Mouse (Mus musculus) small intestine, adult 2 months (tissue): ENCODE results near the gene Npw. TPM values are rescaled to one million over a fixed set of nuclear protein-coding genes. Genes with fewer than 3 reads are reported as not detected.

Experiments
- H3K27ac ChIP-seq: fragments of 200-500 bp; 2 replicates; pipeline ENCODE4 v1.5.1; 2012; ENCODE audit warnings: low read depth, low read length, control low read depth, inconsistent platforms; ENCODE audit not compliant: insufficient read depth
- H3K27me3 ChIP-seq: fragments of 200-500 bp; 2 replicates; pipeline ENCODE4 v1.6.1; 2012; ENCODE audit warnings: mild to moderate bottlenecking, moderate library complexity, low read length, inconsistent platforms; ENCODE audit not compliant: control insufficient read depth, insufficient read depth
- H3K36me3 ChIP-seq: fragments of 200-500 bp; 2 replicates; pipeline ENCODE4 v1.6.1; 2012; ENCODE audit warnings: mild to moderate bottlenecking, low read length, control low read depth, inconsistent platforms; ENCODE audit not compliant: control insufficient read depth, insufficient read depth
- H3K4me1 ChIP-seq: fragments of 200-500 bp; 2 replicates; pipeline ENCODE4 v1.6.1; 2012; ENCODE audit warnings: low read length, inconsistent platforms, mixed read lengths; ENCODE audit not compliant: control insufficient read depth, insufficient read depth, insufficient read length
- H3K4me3 ChIP-seq: fragments of 200-500 bp; 2 replicates; pipeline ENCODE4 v1.5.1; 2012; ENCODE audit warnings: low read depth, mild to moderate bottlenecking, control low read depth, inconsistent platforms, low read length, moderate library complexity
- CTCF ChIP-seq: fragments of 200-500 bp; IDR thresholded peaks from 2 replicates; pipeline ENCODE4 v1.5.1; 2012; ENCODE audit warnings: low read depth, mild to moderate bottlenecking, control low read depth, inconsistent platforms, low read length, moderate library complexity, mixed read lengths; ENCODE audit not compliant: insufficient replicate concordance, insufficient read length; ENCODE audit errors: extremely low read depth
- POLR2A ChIP-seq: fragments of 200-500 bp; IDR thresholded peaks from 2 replicates; pipeline ENCODE4 v1.6.1; 2012; ENCODE audit warnings: low read depth, mild to moderate bottlenecking, control low read depth, inconsistent platforms, low read length, moderate library complexity
- WGBS: fragments of 180-500 bp; shearing (Covaris S2); methylation state at CpG from one replicate; pipeline ENCODE4 v1.1.7; 2018; 5-methylcytosine and 5-hydroxymethylcytosine counted together
- polyA plus RNA-seq: library from polyadenylated mRNA; depleted of rRNA; stranded (reverse); fragments of >200 nt; gene quantifications from 2 replicates; pipeline ENCODE4 v1.2.3, GENCODE M21; 2012

Npw gene
- polyA plus RNA-seq, 1 experiment = 6.5 TPM

DNA sequence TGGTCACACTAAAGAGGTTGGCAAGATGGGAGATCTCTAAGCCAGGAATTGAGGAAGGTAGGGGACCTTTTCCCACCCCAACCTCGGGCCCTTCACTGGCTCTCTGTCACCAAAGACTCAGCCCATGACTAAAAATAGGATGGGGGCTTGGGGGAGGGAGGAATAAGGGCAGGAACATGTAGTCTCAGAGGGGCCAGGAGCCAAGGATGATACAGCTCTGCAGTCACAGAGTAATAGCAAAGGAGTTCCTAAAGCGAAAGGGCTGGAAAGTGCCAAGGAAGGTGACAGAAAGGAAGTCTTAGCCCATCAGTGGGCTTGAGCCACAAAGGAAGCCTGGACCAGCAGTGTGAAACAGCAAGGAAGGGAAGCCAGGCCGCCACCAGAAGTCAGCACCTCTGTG, 6.4 kb downstream of the Npw start:
- Histone ChIP-seq H3K27ac (no peak overlapping the region), H3K27me3 (peaks cover 11% of the 10 kb centered on the region), H3K4me1 (0 out of 2 replicates have a peak, but pooled peaks cover 6% of the 10 kb centered on the region), H3K36me3 (no peaks in the 10 kb centered on the region), H3K4me3 (no peak overlapping the region)
- TF ChIP-seq CTCF (no peak), POLR2A (no peak)
- WGBS = 66% methylated on average over 3 of the region's 3 CpGs

GRCm38 (mm10) chr17:24650766-24651165, 7.5 kb downstream of the Npw start:
- no peak overlapping the region for H3K4me3 ChIP-seq
- peaks cover 11% of the 10 kb centered on the region for H3K27me3 ChIP-seq
- 0 out of 2 replicates have a peak, but pooled peaks cover 6% of the 10 kb centered on the region for H3K4me1 ChIP-seq
- H3K27ac ChIP-seq = peak overlapping the region; percentile 11; the same call in 1 of the 2 replicates
- 47% methylated on average over 4 of the region's 4 CpGs for WGBS
- TF ChIP-seq POLR2A = no peak
- no peak for TF ChIP-seq CTCF
- H3K36me3 ChIP-seq = no peaks in the 10 kb centered on the region

- no peak for TF ChIP-seq CTCF
- 0 out of 2 replicates have a peak, but pooled peaks have one; percentile 31 for TF ChIP-seq POLR2A
- peaks cover 8% of the 10 kb centered on the region; the same call in 1 of the 2 replicates for H3K4me1 ChIP-seq
- WGBS = 1% methylated on average over 41 of the region's 41 CpGs
- no peaks in the 10 kb centered on the region for H3K36me3 ChIP-seq
- peak within 1 kb of the TSS; percentile 61; the same call in 1 of the 2 replicates for H3K27ac ChIP-seq
- H3K4me3 ChIP-seq = peak within 1 kb of the TSS; percentile 94
- peaks cover 11% of the 10 kb centered on the region for H3K27me3 ChIP-seq
These were observed 8.1 kb downstream of the Npw start, which contains the start of gene Slc9a3r2 for GRCm38 (mm10) chr17:24650070-24650616. Gene Slc9a3r2, minus strand, starts transcription at chr17:24650327.

GRCm38 (mm10) chr17:24649581-24650069, 8.6 kb downstream of the Npw start:
- 3% methylated on average over 34 of the region's 35 CpGs for WGBS
- Histone ChIP-seq H3K4me3 (peak overlapping the region; percentile 94), H3K36me3 (no peaks in the 10 kb centered on the region), H3K27ac (peak overlapping the region; percentile 61; the same call in 1 of the 2 replicates), H3K27me3 (peaks cover 11% of the 10 kb centered on the region), H3K4me1 (peaks cover 8% of the 10 kb centered on the region; the same call in 1 of the 2 replicates)
- TF ChIP-seq CTCF (no peak), POLR2A (no peak)

DNA sequence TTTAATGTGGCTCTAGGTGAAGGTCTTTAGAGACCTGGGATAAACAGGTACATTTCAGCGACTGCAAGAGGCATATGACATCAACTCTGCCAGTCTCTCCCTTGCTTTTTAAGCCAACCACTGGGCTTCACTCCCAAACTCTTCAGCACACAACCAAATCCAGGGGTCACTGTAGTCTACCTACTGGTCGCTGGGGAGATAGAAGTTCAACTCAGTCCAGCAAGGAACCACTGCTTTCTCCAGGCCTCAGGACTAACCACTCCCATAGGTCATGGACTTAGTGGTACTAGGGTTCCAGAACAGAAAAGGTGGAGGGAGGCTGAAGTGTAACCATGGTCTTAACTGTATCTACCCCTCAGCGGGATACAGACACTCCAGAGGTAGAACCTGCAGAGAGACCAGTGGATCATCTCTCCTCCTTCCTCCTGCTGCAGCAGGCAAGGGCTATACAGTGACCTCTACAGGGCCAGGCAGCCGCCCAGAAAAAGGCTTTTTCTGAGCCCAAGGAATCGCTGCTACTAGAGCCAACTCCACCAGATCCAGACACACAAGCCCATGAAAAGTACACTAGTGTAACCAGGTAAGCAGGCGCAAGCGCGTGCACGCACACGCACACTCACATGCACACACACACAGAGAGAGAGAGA, 9.4 kb downstream of the Npw start:
- H3K27ac ChIP-seq = no peak overlapping the region
- H3K27me3 ChIP-seq = peaks cover 11% of the 10 kb centered on the region
- TF ChIP-seq CTCF (no peak), POLR2A (no peak)
- H3K36me3 ChIP-seq = no peaks in the 10 kb centered on the region
- 80% methylated on average over 10 of the region's 10 CpGs for WGBS
- H3K4me3 ChIP-seq = peak overlapping the region; percentile 94
- peaks cover 8% of the 10 kb centered on the region; the same call in 1 of the 2 replicates for H3K4me1 ChIP-seq

DNA sequence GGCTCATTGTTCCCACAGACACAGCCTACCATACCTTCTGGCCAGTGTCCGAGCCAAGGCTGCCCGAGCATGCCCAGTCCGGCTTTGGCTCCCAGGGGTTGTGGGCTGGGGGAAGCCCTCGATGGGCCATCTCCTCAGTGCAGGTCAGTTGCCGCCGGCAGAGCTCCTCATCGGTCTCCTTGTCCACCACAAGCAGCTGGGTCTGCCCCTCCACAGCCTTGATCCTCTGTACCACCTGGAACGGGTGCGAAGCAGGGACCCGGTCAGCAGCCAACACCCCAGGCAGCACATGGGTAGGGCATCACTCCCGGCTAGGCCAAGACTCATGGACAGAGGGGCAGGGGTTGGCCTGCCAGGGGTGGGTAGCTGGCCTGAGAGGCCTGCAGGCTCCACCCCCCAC, 10.8 kb downstream of the Npw start:
- 88% methylated on average over 11 of the region's 11 CpGs for WGBS
- no peak for TF ChIP-seq POLR2A
- no peak for TF ChIP-seq CTCF

DNA sequence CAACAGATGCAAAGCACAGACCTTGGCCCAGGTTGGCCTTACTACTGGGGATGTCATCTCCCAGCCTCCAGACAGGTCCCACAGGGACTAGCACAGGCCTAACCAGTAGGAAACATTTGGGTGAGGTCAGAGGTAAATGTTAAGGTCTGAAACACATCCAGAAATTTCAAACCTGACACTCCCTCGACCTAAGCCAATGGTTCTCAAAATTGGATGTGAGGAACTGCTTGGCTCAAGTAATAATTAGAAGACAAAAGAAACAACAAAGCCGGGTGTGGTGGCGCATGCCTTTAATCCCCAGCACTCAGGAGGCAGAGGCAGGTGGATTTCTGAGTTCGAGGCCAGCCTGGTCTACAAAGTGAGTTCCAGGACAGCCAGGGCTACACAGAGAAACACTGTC, 11.9 kb downstream of the Npw start:
- Histone ChIP-seq H3K27ac (0 out of 2 replicates have a peak overlapping the region, but pooled peaks have one; percentile 16), H3K4me1 (peaks cover 8% of the 10 kb centered on the region; the same call in 1 of the 2 replicates), H3K36me3 (0 out of 2 replicates have a peak, but pooled peaks cover 1% of the 10 kb centered on the region), H3K4me3 (no peak overlapping the region), H3K27me3 (peaks cover 11% of the 10 kb centered on the region)
- WGBS = 83% methylated on average over 4 of the region's 4 CpGs
- TF ChIP-seq POLR2A = no peak
- no peak for TF ChIP-seq CTCF

More for the DNA sequence above, 10.8 kb downstream of the Npw start:
- H3K27ac ChIP-seq = no peak overlapping the region
- peaks cover 8% of the 10 kb centered on the region; the same call in 1 of the 2 replicates for H3K4me1 ChIP-seq
- no peaks in the 10 kb centered on the region for H3K36me3 ChIP-seq
- peak overlapping the region; percentile 47 for H3K4me3 ChIP-seq
- H3K27me3 ChIP-seq = peaks cover 11% of the 10 kb centered on the region
